Mouse (Mus musculus): ENCODE measurements around the gene Myh14. TPM values are rescaled to one million over a fixed set of nuclear protein-coding genes. Genes with fewer than 3 reads are reported as not detected.

Gene Myh14
- polyA plus RNA-seq, 1 experiment = 56.2 TPM

GRCm38 (mm10) chr7:44617059-44617458 lies 53.6 kb downstream of the Myh14 start:
- peak in 1 of 2 experiments; percentile 41 for DNase-seq
- Histone ChIP-seq H3K4me3 (replicated peaks; ENCODE audit: insufficient read depth, low read depth, low read length) (no peak overlapping the region), H3K4me1 (ENCODE audit: control insufficient read depth, insufficient read depth, low read length) (peaks cover 20% of the 10 kb centered on the region), H3K27ac (ENCODE audit: insufficient read depth, low read length) (no peak overlapping the region), H3K27me3 (ENCODE audit: control insufficient read depth, insufficient read depth, low read length) (no peaks in the 10 kb centered on the region)
- TF ChIP-seq CTCF (IDR thresholded peaks at IDR 0.05; ENCODE audit: borderline replicate concordance, insufficient read depth, low read depth, low read length) (peak; percentile 49; the same call in 1 of the 2 replicates), POLR2A (IDR thresholded peaks at IDR 0.05; ENCODE audit: borderline replicate concordance, insufficient read depth, low read length) (no peak)
- 71% methylated on average over 3 of the region's 3 CpGs for WGBS

- H3K4me3 ChIP-seq (replicated peaks; ENCODE audit: insufficient read depth, low read depth, low read length) = peak overlapping the region; percentile 6
- DNase-seq = peak; percentile 77 to 80
- peak overlapping the region; percentile 85 for H3K27ac ChIP-seq (ENCODE audit: insufficient read depth, low read length)
- WGBS = 30% methylated on average over 14 of the region's 14 CpGs
- TF ChIP-seq CTCF (IDR thresholded peaks at IDR 0.05; ENCODE audit: borderline replicate concordance, insufficient read depth, low read depth, low read length) (no peak), POLR2A (IDR thresholded peaks at IDR 0.05; ENCODE audit: borderline replicate concordance, insufficient read depth, low read length) (0 out of 2 replicates have a peak, but pooled peaks have one; percentile 14)
- no peaks in the 10 kb centered on the region for H3K27me3 ChIP-seq (ENCODE audit: control insufficient read depth, insufficient read depth, low read length)
- H3K4me1 ChIP-seq (ENCODE audit: control insufficient read depth, insufficient read depth, low read length) = peaks cover 16% of the 10 kb centered on the region
These were observed 54.7 kb downstream of the Myh14 start for GRCm38 (mm10) chr7:44615987-44616386.

DNA sequence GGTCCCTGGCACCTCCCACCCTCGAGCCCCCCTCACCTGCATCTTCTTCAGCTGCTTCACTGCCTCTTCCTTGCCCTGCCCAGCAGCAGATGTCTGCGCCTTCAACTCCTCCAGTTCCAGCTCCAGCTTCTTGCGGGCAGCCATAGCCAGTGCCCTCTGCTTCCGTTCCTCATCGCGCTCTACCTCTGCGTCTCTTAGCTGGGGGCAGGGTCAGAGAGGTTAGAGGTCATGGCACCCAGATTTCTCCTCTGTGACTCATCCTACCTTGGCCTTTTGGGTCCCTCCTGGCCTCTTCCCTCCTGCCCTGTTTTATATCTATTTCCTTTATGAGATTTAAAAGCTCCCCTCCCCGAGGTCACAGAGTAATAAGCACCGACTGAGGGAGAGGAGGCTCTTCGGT lies 55.3 kb downstream of the Myh14 start:
- Histone ChIP-seq H3K4me1 (ENCODE audit: control insufficient read depth, insufficient read depth, low read length) (peaks cover 16% of the 10 kb centered on the region), H3K27me3 (ENCODE audit: control insufficient read depth, insufficient read depth, low read length) (no peaks in the 10 kb centered on the region), H3K4me3 (replicated peaks; ENCODE audit: insufficient read depth, low read depth, low read length) (peak overlapping the region; percentile 11), H3K27ac (ENCODE audit: insufficient read depth, low read length) (peak overlapping the region; percentile 85; the same call in 1 of the 2 replicates)
- DNase-seq = peak in 1 of 2 experiments; percentile 42
- WGBS = 18% methylated on average over 10 of the region's 10 CpGs
- TF ChIP-seq POLR2A (IDR thresholded peaks at IDR 0.05; ENCODE audit: borderline replicate concordance, insufficient read depth, low read length) (no peak), CTCF (IDR thresholded peaks at IDR 0.05; ENCODE audit: borderline replicate concordance, insufficient read depth, low read depth, low read length) (no peak)

DNA sequence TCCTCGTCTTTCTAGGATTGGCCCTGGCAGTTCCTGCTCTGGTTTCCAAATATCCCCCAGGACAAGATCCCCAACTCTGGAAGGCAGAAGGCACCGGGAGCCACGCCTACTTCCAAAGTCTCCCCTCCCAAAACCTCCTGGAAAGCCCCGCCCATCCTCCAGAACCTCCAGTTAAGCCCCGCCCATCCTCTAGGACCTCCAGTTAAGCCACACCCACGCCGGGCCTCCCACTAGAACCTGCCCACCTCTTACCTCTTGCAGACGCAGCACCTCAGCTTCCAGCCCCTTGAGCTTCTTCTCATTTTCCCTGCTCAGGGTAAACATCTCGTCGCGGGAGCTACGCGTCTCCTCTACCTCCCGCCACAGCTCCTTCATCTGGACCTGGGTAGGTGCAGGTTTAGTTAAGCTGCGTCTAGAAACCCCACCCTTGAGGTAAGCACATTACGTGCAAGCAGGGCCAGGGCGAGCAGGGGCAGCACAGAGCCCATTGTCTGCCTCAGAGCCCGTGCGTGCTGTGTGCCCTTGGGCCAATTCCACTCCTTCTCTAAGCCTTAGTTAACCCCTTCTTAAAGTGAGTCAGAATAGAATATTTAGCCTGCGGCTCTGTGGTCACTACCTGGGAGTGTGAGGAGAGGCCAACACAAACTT lies 56.5 kb downstream of the Myh14 start:
- Histone ChIP-seq H3K4me1 (ENCODE audit: control insufficient read depth, insufficient read depth, low read length) (peaks cover 16% of the 10 kb centered on the region), H3K4me3 (replicated peaks; ENCODE audit: insufficient read depth, low read depth, low read length) (no peak overlapping the region)
- WGBS = 52% methylated on average over 20 of the region's 20 CpGs

DNA sequence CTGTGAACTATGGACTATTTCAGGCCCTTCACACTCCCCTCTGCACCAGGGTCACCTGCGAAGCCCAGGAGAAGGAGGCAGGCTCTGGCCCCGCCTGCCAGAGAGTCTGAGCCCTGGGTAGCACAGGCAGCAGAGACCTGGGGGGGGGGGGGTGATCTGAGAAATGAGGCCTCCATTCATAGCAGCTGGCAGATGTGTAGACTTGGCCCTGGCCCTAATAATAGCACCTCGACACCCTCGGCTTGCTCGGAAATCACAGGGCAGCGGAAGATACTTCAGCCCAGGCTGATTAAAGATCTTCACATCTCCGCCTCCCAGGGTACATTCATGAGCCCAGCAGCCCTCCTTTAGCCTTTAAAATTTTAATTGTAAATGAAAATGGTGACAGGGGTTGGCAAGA lies 58.5 kb downstream of the Myh14 start:
- H3K4me3 ChIP-seq (replicated peaks; ENCODE audit: insufficient read depth, low read depth, low read length) = no peak overlapping the region

More for the DNA sequence above, 56.5 kb downstream of the Myh14 start:
- H3K27ac ChIP-seq (ENCODE audit: insufficient read depth, low read length) = no peak overlapping the region
- DNase-seq = no peak
- TF ChIP-seq CTCF (IDR thresholded peaks at IDR 0.05; ENCODE audit: borderline replicate concordance, insufficient read depth, low read depth, low read length) = no peak
- no peaks in the 10 kb centered on the region for H3K27me3 ChIP-seq (ENCODE audit: control insufficient read depth, insufficient read depth, low read length)

DNA sequence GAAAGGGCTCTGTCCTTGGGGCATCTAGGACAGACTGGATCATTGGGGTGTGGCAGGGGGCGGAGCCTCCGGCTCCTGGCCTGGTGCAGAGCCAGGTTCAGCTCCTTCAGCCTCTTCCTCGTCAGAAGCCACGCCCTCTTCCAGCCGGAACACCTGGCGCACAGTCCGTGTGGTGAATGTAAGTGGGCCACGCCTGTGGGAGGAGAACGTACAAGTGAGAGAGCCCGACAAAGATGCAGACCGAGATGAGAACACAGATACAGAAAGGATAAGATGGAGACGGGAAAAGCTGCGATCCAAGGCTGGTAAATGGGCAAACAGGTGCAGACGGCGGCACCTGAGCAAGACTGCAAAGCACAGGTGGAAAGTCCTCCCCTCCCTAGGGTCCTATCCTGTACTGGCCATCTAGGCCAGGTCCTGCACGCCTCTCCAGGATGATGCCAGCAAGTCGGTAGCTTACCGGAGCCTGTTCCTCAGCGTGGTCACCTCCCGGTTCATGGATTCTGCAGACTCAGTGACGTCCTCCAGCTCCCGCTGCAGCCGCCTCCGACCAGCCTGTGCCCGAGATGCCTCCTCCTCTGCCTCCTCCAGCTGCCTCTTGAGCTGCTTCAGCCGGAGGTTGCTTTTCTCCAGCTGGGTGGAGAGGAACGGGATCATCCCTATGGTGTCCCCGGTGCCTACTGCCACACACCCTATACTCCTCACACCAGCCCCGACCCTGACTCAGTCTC lies 64.3 kb downstream of the Myh14 start:
- peak; percentile 61 to 63 for DNase-seq
- TF ChIP-seq POLR2A (IDR thresholded peaks at IDR 0.05; ENCODE audit: borderline replicate concordance, insufficient read depth, low read length) (no peak), CTCF (IDR thresholded peaks at IDR 0.05; ENCODE audit: borderline replicate concordance, insufficient read depth, low read depth, low read length) (no peak)
- Histone ChIP-seq H3K27me3 (ENCODE audit: control insufficient read depth, insufficient read depth, low read length) (no peaks in the 10 kb centered on the region), H3K27ac (ENCODE audit: insufficient read depth, low read length) (0 out of 2 replicates have a peak overlapping the region, but pooled peaks have one; percentile 23), H3K4me1 (ENCODE audit: control insufficient read depth, insufficient read depth, low read length) (peaks cover 38% of the 10 kb centered on the region), H3K4me3 (replicated peaks; ENCODE audit: insufficient read depth, low read depth, low read length) (no peak overlapping the region)
- 15% methylated on average over 29 of the region's 29 CpGs for WGBS

More for the DNA sequence above, 58.5 kb downstream of the Myh14 start:
- WGBS = 81% methylated on average over 7 of the region's 7 CpGs
- TF ChIP-seq POLR2A (IDR thresholded peaks at IDR 0.05; ENCODE audit: borderline replicate concordance, insufficient read depth, low read length) (no peak), CTCF (IDR thresholded peaks at IDR 0.05; ENCODE audit: borderline replicate concordance, insufficient read depth, low read depth, low read length) (no peak)
- Histone ChIP-seq H3K27ac (ENCODE audit: insufficient read depth, low read length) (no peak overlapping the region), H3K4me1 (ENCODE audit: control insufficient read depth, insufficient read depth, low read length) (peaks cover 10% of the 10 kb centered on the region), H3K27me3 (ENCODE audit: control insufficient read depth, insufficient read depth, low read length) (no peaks in the 10 kb centered on the region)
- DNase-seq = no peak

- DNase-seq = peak in 1 of 2 experiments; percentile 44
- Histone ChIP-seq H3K27me3 (ENCODE audit: control insufficient read depth, insufficient read depth, low read length) (no peaks in the 10 kb centered on the region), H3K27ac (ENCODE audit: insufficient read depth, low read length) (0 out of 2 replicates have a peak overlapping the region, but pooled peaks have one; percentile 15), H3K4me3 (replicated peaks; ENCODE audit: insufficient read depth, low read depth, low read length) (no peak overlapping the region), H3K4me1 (ENCODE audit: control insufficient read depth, insufficient read depth, low read length) (peaks cover 42% of the 10 kb centered on the region)
- whole genome bisulfite sequencing = 42% methylated on average over 7 of the region's 7 CpGs
- TF ChIP-seq CTCF (IDR thresholded peaks at IDR 0.05; ENCODE audit: borderline replicate concordance, insufficient read depth, low read depth, low read length) (no peak), POLR2A (IDR thresholded peaks at IDR 0.05; ENCODE audit: borderline replicate concordance, insufficient read depth, low read length) (no peak)
These were observed 65.2 kb downstream of the Myh14 start for GRCm38 (mm10) chr7:44605436-44605835.
